Mouse (Mus musculus) bone marrow, adult 2 months (tissue): ENCODE results near the gene Grhpr. TPM values are rescaled to one million over a fixed set of nuclear protein-coding genes. Genes with fewer than 3 reads are reported as not detected.
A peak's percentile ranks its signal among the peaks of the same experiment; 100 is the strongest.

Experiments
- H3K27ac ChIP-seq: fragments of 200-500 bp; 2 replicates; pipeline ENCODE4 v1.5.1; 2012; ENCODE audit warnings: low read depth, mild to moderate bottlenecking, control low read depth, inconsistent platforms, low read length; ENCODE audit not compliant: control insufficient read depth, poor library complexity, insufficient read depth
- H3K4me1 ChIP-seq: fragments of 200-500 bp; 2 replicates; pipeline ENCODE4 v1.6.1; 2011; ENCODE audit warnings: low read length; ENCODE audit not compliant: control insufficient read depth, insufficient read depth
- H3K4me3 ChIP-seq: fragments of 200-500 bp; replicated peaks from 2 replicates; pipeline ENCODE3; 2011; ENCODE audit warnings: mild to moderate bottlenecking, low read depth, low read length, control low read depth; ENCODE audit not compliant: control insufficient read depth
- CTCF ChIP-seq: fragments of 200-500 bp; IDR thresholded peaks from 2 replicates; pipeline ENCODE4 v1.5.1; 2011; ENCODE audit warnings: low read length, control low read depth; ENCODE audit not compliant: control insufficient read depth, insufficient read depth
- POLR2A ChIP-seq: fragments of 200-500 bp; IDR thresholded peaks from 2 replicates; pipeline ENCODE4 v1.6.1; 2011; ENCODE audit warnings: low read depth, mild to moderate bottlenecking, control low read depth, low read length, borderline replicate concordance; ENCODE audit not compliant: control insufficient read depth
- WGBS: fragments of 180-500 bp; shearing (Covaris S2); methylation state at CpG from one replicate; pipeline ENCODE4 v1.1.7; 2018; 5-methylcytosine and 5-hydroxymethylcytosine counted together
- polyA plus RNA-seq: library from polyadenylated mRNA; stranded (reverse); fragments of >200 nt; gene quantifications from 2 replicates; pipeline ENCODE4 v1.2.4, GENCODE M21; 2011; ENCODE audit warnings: low replicate concordance; ENCODE audit not compliant: missing spikeins, insufficient read depth, insufficient read length

Grhpr gene
- polyA plus RNA-seq, 1 experiment, result 8.7 TPM

- 68% methylated on average over 9 of the region's 9 CpGs for WGBS
- Histone ChIP-seq H3K4me1 (no peaks in the 10 kb centered on the region; the same call in 1 of the 2 replicates), H3K27ac (peak overlapping the region; percentile 47), H3K4me3 (no peak overlapping the region)
- TF ChIP-seq POLR2A (no peak), CTCF (no peak)
These were observed 12.7 kb downstream of the Grhpr start for GRCm38 (mm10) chr4:44993847-44994246.

GRCm38 (mm10) chr4:44994776-44995175, 13.6 kb downstream of the Grhpr start:
- Histone ChIP-seq H3K27ac (no peak overlapping the region), H3K4me1 (no peaks in the 10 kb centered on the region; the same call in 1 of the 2 replicates), H3K4me3 (no peak overlapping the region)
- WGBS, result 94% methylated on average over 18 of the region's 18 CpGs
- TF ChIP-seq CTCF (no peak), POLR2A (no peak)

GRCm38 (mm10) chr4:44998071-44998470, 16.9 kb downstream of the Grhpr start:
- Histone ChIP-seq H3K27ac (no peak overlapping the region), H3K4me3 (no peak overlapping the region), H3K4me1 (no peaks in the 10 kb centered on the region; the same call in 1 of the 2 replicates)
- no peak for TF ChIP-seq CTCF
- no peak for TF ChIP-seq POLR2A
- 83% methylated on average over 3 of the region's 3 CpGs for WGBS

DNA sequence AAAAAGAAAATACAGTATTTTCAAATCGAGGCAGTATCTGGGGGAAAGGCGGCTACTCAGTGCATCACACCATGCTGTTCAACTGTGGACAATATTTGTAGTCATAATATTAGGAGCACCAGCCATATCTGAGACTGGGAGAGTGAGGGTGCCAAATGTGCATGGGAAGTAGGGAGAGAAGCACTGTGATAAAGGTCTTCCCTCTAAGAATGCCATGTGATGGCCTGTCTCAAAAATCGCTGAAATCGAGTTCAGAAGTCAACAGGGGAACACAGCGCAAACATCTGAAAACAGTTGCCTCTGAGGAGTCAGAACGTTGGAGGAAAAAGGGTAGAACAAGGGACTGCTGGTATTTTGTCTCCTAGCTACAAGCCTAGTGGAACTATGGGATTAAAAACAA, 18.8 kb downstream of the Grhpr start:
- Histone ChIP-seq H3K4me1 (no peaks in the 10 kb centered on the region; the same call in 1 of the 2 replicates), H3K4me3 (no peak overlapping the region), H3K27ac (no peak overlapping the region)
- TF ChIP-seq POLR2A (no peak), CTCF (no peak)
- 75% methylated on average over 6 of the region's 6 CpGs for WGBS

DNA sequence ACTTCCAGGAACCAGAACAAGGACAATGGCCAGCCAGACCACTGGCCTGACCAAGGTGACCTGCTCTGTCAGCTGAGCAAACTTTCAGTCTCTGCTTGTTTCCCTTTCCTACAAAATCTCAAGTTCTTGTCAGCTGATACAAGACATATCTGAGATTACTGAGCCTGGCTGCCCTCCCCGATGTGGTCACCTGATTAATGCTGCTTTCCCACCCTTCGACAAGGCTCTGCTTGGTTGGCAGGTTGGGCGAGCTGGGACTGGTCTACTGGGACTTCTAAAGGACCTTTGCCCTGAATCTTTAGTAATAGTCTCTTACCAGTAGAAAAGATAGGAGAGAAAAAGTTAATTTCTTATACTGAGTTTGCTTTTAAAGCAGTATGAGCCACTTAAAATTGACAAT, 24.3 kb downstream of the Grhpr start:
- peaks cover 1% of the 10 kb centered on the region; the same call in 1 of the 2 replicates for H3K4me1 ChIP-seq
- no peak overlapping the region for H3K4me3 ChIP-seq
- 62% methylated on average over 3 of the region's 3 CpGs for WGBS
- no peak for TF ChIP-seq POLR2A
- no peak for TF ChIP-seq CTCF
- no peak overlapping the region for H3K27ac ChIP-seq

GRCm38 (mm10) chr4:45010806-45011415, 29.7 kb downstream of the Grhpr start:
- 3% methylated on average over 11 of the region's 11 CpGs for WGBS
- Histone ChIP-seq H3K27ac (no peak overlapping the region), H3K4me1 (peaks cover 3% of the 10 kb centered on the region; the same call in 1 of the 2 replicates), H3K4me3 (peak overlapping the region; percentile 56)
- TF ChIP-seq POLR2A (no peak), CTCF (no peak)

- peak; percentile 30; the same call in 1 of the 2 replicates for TF ChIP-seq POLR2A
- TF ChIP-seq CTCF, result no peak
- Histone ChIP-seq H3K4me1 (peaks cover 3% of the 10 kb centered on the region; the same call in 1 of the 2 replicates), H3K27ac (peak overlapping the region; percentile 97), H3K4me3 (peak overlapping the region; percentile 92)
- under 1% methylated on average over 31 of the region's 31 CpGs for WGBS
These were observed 30.4 kb downstream of the Grhpr start for GRCm38 (mm10) chr4:45011581-45012104.

GRCm38 (mm10) chr4:45012105-45012975, 31.1 kb downstream of the Grhpr start, which contains the start of gene Zbtb5:
Zbtb5 (minus strand) TSS chr4:45012412.
- Histone ChIP-seq H3K27ac (peak within 1 kb of the TSS; percentile 97), H3K4me1 (peaks cover 3% of the 10 kb centered on the region; the same call in 1 of the 2 replicates), H3K4me3 (peak within 1 kb of the TSS; percentile 92)
- under 1% methylated on average over 63 of the region's 63 CpGs for WGBS
- TF ChIP-seq POLR2A (peak; percentile 44; the same call in 1 of the 2 replicates), CTCF (no peak)
